Mouse (Mus musculus) brain, embryonic 14.5 days (tissue): ENCODE measurements around the gene Vstm5.

Experiments
- CTCF ChIP-seq: fragments of 200-500 bp; IDR thresholded peaks from 2 replicates; pipeline ENCODE4 v1.5.1; 2012; ENCODE audit warnings: inconsistent platforms, mild to moderate bottlenecking, moderate library complexity, borderline replicate concordance; ENCODE audit not compliant: insufficient read depth, insufficient read length; ENCODE audit errors: extremely low read depth
- POLR2A ChIP-seq: fragments of 200-500 bp; IDR thresholded peaks from 2 replicates; pipeline ENCODE4 v1.6.1; 2012; ENCODE audit warnings: mild to moderate bottlenecking, inconsistent platforms, borderline replicate concordance; ENCODE audit not compliant: poor library complexity, insufficient read depth, insufficient read length, severe bottlenecking; ENCODE audit errors: extremely low read depth

DNA sequence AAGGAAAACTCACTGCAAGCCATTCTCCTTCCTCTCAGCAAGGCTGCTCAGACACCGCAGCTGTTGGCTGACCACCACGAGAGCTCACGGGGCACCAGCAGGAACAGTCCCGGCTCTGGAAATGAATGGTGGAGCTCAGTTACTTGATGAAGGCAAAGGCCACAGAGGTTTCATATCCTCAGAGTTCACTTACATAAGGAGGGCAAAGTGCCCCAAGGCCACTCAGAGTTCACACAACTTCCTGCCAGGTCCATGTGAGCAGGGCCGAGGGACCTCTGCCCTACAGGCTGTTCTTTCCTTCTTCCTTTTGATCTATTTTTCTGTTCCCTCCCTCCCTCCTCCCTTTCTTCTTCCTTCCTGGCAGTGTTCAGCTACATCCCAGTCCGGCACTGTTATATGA, 62.6 kb downstream of the Vstm5 start:
- TF ChIP-seq CTCF (no peak), POLR2A (no peak)
